Mouse (Mus musculus): ENCODE measurements at regions not wholly inside any gene's neighbourhood (a gene's known extent, or its start where the extent isn't known, plus 50 kb on each side); places are given as distances from the start of the nearest gene placed in this dataset.

DNA sequence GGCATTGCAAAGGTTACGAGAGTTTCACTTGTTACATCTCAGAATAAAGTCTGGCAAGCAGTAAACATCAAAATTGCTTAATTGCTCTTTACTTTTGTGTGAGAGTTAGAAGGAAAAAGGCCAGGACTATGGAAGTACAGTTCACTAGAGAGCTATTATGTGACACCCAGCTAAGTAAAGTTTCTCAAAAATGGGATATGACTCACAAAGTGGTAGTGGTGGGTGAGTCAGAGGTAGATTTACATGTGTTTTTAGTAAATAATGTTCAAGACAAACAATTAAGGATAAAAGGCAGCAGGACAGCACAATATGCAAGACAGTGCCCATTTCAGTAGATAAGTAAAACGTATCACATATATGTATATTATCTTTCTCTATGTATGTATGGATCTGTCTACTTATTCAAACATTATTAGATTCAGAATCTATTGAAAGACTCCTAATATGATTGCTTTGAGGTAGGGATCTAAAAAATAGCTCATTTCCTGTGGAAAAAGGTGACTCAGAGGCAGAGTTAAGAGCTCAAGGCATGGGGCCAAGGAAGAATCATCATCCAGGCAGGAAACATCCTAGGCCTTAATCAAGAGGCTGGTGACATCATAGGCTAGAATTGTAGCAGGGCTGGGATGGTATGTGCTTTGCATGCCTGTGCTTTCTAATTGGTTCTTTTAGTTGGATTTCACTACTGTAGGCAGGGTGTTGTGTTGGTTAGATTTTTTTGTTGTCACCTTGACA, 211.2 kb downstream of the C1d start:
- TF ChIP-seq CTCF (IDR thresholded peaks at IDR 0.05; ENCODE audit: insufficient read depth, low read length) (no peak), POLR2A (IDR thresholded peaks at IDR 0.05; ENCODE audit: borderline replicate concordance, extremely low read depth, low read depth, low read length) (no peak)

All from lung, adult 2 months (tissue).